Mouse (Mus musculus) embryonic facial prominence, embryonic 13.5 days (tissue): ENCODE data around the gene Serpinb9. TPM values are rescaled to one million over a fixed set of nuclear protein-coding genes. Genes with fewer than 3 reads are reported as not detected.
"Not testable (repeated sequence)": the region's sequence is repeated elsewhere in the genome, so short reads cannot be mapped to it uniquely, and the experiment has no call there.

Source experiments
- ATAC-seq: fragments of 200-750 bp; cut with Nextera tagmentation; 2 replicates; pipeline ENCODE4 v1.8.0; 2017; ENCODE audit warnings: low read depth; ENCODE audit not compliant: insufficient number of reproducible peaks, insufficient read depth, low FRiP score, low TSS enrichment
- H3K27ac ChIP-seq: fragments of 300-500 bp; sonication (generic); 2 replicates; pipeline ENCODE4 v1.5.1; 2015; ENCODE audit warnings: moderate library complexity, mild to moderate bottlenecking, inconsistent platforms
- H3K27me3 ChIP-seq: fragments of 300-500 bp; sonication (generic); 2 replicates; pipeline ENCODE4 v1.6.1; 2015; ENCODE audit warnings: mild to moderate bottlenecking, inconsistent platforms
- H3K36me3 ChIP-seq: fragments of 300-500 bp; sonication (generic); 2 replicates; pipeline ENCODE4 v1.6.1; 2015; ENCODE audit warnings: mild to moderate bottlenecking, inconsistent platforms
- H3K4me1 ChIP-seq: fragments of 300-500 bp; sonication (generic); 2 replicates; pipeline ENCODE4 v1.6.1; 2015; ENCODE audit warnings: inconsistent platforms
- H3K4me2 ChIP-seq: fragments of 300-500 bp; sonication (generic); 2 replicates; pipeline ENCODE4 v1.6.1; 2015; ENCODE audit warnings: moderate library complexity, mild to moderate bottlenecking, inconsistent platforms
- H3K4me3 ChIP-seq: fragments of 300-500 bp; sonication (generic); 2 replicates; pipeline ENCODE4 v1.5.1; 2015; ENCODE audit warnings: mild to moderate bottlenecking, inconsistent platforms
- H3K9ac ChIP-seq: fragments of 300-500 bp; sonication (generic); 2 replicates; pipeline ENCODE4 v1.6.1; 2015; ENCODE audit warnings: mild to moderate bottlenecking, inconsistent platforms
- H3K9me3 ChIP-seq: fragments of 300-500 bp; sonication (generic); 2 replicates; pipeline ENCODE4 v1.6.1; 2016; ENCODE audit warnings: inconsistent platforms
- WGBS: fragments of 180-500 bp; shearing (Covaris S2); methylation state at CpG from one replicate; pipeline ENCODE4 v1.1.7; 2015; ENCODE audit warnings: mixed read lengths; 5-methylcytosine and 5-hydroxymethylcytosine counted together
- polyA plus RNA-seq: library from polyadenylated mRNA; unstranded; fragments of >200 nt; fragmentation: Nextera tagmentation; extraction: Ambion mirVana; gene quantifications from 2 replicates; pipeline ENCODE4 v1.2.1, GENCODE M21; 2015

Gene Serpinb9
- 3.0 TPM in 2 replicates for polyA plus RNA-seq

DNA sequence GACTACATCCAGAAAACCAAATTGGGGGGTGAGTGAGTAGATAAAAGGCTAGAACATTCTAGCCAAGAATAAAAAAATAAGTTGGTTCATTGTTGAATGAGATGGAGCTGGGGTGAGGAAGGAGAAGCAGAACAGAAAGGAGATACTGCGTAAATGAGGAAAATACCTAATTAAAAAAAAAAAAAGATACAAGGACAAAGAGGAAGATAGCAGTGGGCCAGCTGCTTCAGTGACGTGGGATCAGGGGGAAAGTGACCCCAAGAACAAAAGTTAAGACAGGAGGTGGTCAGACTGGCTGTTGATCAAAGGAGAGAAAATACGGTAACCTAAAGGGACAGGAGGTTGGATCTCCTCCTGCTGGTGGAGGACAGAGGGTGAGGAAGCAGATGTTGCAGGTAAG is at the start of gene Serpinb9:
TSS of gene Serpinb9 (plus strand) at position 301 of the 400 bp plus-strand sequence.
- H3K27me3 ChIP-seq = no peaks in the 10 kb centered on the region
- H3K4me2 ChIP-seq = peak within 1 kb of the TSS; percentile 60
- H3K36me3 ChIP-seq = no peaks in the 10 kb centered on the region
- ATAC-seq = no peak
- H3K4me3 ChIP-seq = peak within 1 kb of the TSS; percentile 40
- 80% methylated on average over 3 of the region's 3 CpGs for WGBS
- peaks cover 10% of the 10 kb centered on the region for H3K4me1 ChIP-seq
- no peaks in the 10 kb centered on the region for H3K9me3 ChIP-seq
- H3K27ac ChIP-seq = peak within 1 kb of the TSS; percentile 40
- no peak within 1 kb of the TSS for H3K9ac ChIP-seq

DNA sequence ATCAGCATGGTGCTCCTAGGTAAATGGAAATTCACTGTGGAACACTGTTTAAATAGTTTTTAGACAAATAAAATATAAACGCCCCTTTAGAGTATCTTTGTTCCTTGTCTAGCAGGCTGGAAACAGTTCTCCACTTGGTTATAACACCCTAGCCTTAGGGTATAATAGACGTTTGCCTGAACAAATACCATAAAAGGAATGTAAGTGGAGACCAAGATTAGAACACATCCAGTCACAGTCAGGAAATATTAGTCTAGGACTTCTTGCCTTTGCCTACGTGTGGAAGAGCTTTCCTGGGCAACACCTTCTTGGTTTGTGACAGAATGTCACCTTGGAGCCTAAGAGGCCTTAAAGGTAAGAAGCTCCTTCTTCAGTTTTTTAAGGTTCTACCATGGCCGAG is 46.5 kb upstream of the Serpinb9 start:
- Histone ChIP-seq H3K9ac (no peak overlapping the region), H3K4me3 (no peak overlapping the region), H3K4me1 (no peaks in the 10 kb centered on the region), H3K27me3 (no peaks in the 10 kb centered on the region), H3K27ac (no peak overlapping the region), H3K9me3 (no peaks in the 10 kb centered on the region), H3K4me2 (no peak overlapping the region), H3K36me3 (no peaks in the 10 kb centered on the region)
- WGBS = 51% methylated on average over 4 of the region's 4 CpGs
- ATAC-seq = no peak

DNA sequence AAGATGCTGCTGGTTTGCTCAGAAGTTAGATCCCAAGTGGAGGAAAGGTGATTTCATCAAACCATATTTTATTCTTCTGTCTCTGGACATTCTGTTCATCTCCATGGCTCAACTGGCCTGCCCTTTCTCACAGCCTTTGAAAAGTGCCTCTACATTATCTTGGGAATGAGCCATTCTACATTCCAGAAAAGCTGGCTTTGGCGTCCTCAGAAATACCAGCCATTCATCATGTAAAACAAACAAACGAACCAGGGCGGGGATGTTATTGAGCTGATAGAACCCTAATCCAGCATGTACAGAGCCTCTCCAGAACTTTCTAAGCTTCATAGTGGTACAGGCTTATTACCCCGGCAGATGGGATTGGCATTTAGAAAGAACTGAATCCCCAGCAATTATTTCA is 45.1 kb upstream of the Serpinb9 start:
- H3K9ac ChIP-seq = no peak overlapping the region
- H3K36me3 ChIP-seq = no peaks in the 10 kb centered on the region
- no peak overlapping the region for H3K27ac ChIP-seq
- no peak overlapping the region for H3K4me2 ChIP-seq
- H3K9me3 ChIP-seq = no peaks in the 10 kb centered on the region
- no peaks in the 10 kb centered on the region for H3K27me3 ChIP-seq
- H3K4me3 ChIP-seq = no peak overlapping the region
- no peak for ATAC-seq
- H3K4me1 ChIP-seq = no peaks in the 10 kb centered on the region
- WGBS = 82% methylated on average over 4 of the region's 4 CpGs

DNA sequence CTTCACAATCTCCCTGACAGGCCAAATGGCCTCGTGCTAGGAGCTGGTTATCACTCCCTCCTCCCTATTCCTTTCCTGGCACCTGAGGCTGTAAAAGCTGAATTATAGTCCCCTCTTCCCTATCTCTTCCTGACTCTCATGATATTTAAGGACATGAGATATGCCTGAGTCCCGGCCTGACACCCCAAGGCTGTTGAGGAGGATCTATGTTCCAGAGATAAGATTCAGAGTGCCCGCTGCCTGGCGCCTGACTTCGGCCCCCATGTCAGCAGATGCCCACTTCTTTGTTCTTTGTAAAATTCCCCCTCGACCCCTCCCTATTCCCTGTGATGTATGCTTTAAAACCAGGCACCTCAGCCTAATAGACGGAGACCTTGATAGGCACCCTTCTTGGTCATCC is 44.5 kb upstream of the Serpinb9 start:
- H3K4me2 ChIP-seq, H3K27me3 ChIP-seq, H3K9me3 ChIP-seq, H3K4me1 ChIP-seq, H3K9ac ChIP-seq, H3K4me3 ChIP-seq, ATAC-seq, H3K36me3 ChIP-seq, H3K27ac ChIP-seq: not testable (repeated sequence)
- 91% methylated on average over 7 of the region's 7 CpGs for WGBS

DNA sequence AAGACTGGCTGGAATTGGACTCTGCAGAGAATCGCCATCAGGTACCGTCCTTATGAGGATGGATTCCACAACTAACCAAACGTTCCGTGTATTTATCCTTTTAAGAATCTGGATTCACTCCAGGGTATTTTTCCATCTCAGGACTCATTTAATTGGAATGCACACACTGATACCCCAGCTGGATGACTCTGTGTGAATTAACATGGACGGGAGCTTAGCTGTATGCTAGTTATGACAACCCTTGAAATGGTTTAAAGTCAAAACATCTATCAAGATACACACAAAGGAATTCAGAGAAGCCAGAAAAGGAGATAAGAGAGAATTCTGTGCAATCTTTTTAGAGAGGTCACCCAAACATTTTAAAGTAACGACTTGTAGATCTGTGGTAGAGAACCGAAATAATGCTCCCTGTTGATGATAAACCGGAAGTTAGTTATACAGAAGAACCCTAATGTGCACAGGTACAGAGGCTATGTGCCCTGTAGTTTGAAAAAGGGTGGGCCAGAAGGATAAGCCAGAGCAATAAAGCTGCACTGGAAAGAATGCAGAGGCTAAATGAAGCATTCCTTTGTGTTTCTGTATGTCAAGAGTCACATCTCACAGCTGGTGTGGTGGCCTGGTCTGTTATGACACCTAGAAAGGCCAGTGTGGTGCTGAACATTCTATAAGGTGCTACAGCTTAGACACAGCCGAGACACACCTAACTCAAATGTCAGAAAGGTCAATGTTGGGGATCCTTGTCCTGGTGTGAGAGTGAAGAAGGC is 38.9 kb upstream of the Serpinb9 start:
- Histone ChIP-seq H3K9me3 (no peaks in the 10 kb centered on the region), H3K4me3 (no peak overlapping the region), H3K27me3 (no peaks in the 10 kb centered on the region), H3K9ac (no peak overlapping the region), H3K36me3 (no peaks in the 10 kb centered on the region), H3K27ac (no peak overlapping the region), H3K4me2 (no peak overlapping the region), H3K4me1 (peaks cover 6% of the 10 kb centered on the region; the same call in 1 of the 2 replicates)
- WGBS = 71% methylated on average over 9 of the region's 9 CpGs
- no peak for ATAC-seq

DNA sequence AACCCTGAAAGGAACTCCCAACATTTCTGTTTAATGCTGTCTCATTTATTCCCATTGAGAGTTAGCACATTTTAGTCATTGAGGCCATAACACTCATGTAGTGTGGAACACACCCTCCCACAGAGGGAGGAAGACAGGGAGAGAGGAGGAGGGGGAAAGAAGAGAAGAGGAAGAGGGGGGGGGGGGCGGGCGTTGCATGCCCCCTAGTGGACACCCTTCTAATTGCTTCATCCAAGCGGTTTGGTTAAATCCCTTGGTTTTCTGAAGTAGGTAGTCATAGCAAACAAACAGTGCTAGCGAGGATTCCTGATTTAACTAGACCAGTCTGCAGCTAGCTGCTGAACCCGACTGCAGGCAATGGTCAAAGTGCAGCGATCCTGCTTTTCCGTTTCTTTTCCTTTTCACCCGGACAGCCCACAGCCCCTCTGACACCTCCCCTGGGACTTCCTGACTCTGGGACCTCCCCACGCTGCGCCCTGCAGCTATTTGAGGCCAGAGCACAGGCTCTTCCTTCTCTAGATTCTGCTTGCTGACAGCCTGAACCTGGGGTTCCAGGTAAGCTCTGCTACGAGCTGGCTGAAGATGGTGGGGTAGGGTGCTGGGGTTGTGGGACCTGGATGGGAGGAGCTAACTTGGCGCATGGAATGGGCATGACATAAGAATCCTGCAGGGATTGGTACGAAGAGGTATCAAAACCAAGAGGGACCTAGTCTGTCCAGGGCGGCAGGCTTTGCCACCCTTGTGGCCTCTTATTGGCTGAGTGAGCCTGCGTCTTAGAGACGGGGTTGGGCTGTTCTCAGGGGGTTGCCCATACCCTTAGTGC is 37.9 kb upstream of the Serpinb9 start, which contains the start of gene Serpinb6b:
TSS of gene Serpinb6b (plus strand) at position 221 of the 823 bp plus-strand sequence.
- peaks cover 6% of the 10 kb centered on the region; the same call in 1 of the 2 replicates for H3K4me1 ChIP-seq
- H3K9me3 ChIP-seq = no peaks in the 10 kb centered on the region
- peak; percentile 35; the same call in 1 of the 2 replicates for ATAC-seq
- H3K9ac ChIP-seq = peak within 1 kb of the TSS; percentile 54
- WGBS = 37% methylated on average over 15 of the region's 16 CpGs
- peak within 1 kb of the TSS; percentile 32 for H3K4me3 ChIP-seq
- no peaks in the 10 kb centered on the region for H3K27me3 ChIP-seq
- no peak within 1 kb of the TSS for H3K27ac ChIP-seq
- no peaks in the 10 kb centered on the region for H3K36me3 ChIP-seq
- H3K4me2 ChIP-seq = peak within 1 kb of the TSS; percentile 61

DNA sequence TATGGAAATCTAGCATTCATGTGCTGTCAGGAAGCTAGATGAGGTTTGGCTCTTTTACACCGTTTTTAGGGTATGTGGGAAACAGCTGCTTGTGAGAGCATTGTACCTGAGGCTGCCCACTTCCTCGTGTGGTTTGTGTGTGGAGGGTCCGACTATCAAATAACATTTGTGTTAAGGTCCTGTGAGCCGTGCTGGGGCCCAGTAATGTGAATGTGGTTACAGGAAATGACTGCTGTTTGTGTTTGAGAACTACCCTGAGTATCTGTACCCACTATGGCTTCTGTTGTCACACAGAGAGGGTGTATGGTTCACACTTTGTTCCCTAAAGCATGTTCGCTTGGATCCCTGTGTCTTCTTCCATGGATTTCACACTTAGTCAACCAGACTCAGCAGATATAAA is 36.9 kb upstream of the Serpinb9 start:
- no peak for ATAC-seq
- no peak overlapping the region for H3K27ac ChIP-seq
- WGBS = 48% methylated on average over 5 of the region's 5 CpGs
- no peaks in the 10 kb centered on the region for H3K9me3 ChIP-seq
- no peaks in the 10 kb centered on the region for H3K27me3 ChIP-seq
- no peak overlapping the region for H3K4me3 ChIP-seq
- H3K4me1 ChIP-seq = peaks cover 6% of the 10 kb centered on the region; the same call in 1 of the 2 replicates
- H3K36me3 ChIP-seq = no peaks in the 10 kb centered on the region
- H3K4me2 ChIP-seq = no peak overlapping the region
- H3K9ac ChIP-seq = peak overlapping the region; percentile 27; the same call in 1 of the 2 replicates

DNA sequence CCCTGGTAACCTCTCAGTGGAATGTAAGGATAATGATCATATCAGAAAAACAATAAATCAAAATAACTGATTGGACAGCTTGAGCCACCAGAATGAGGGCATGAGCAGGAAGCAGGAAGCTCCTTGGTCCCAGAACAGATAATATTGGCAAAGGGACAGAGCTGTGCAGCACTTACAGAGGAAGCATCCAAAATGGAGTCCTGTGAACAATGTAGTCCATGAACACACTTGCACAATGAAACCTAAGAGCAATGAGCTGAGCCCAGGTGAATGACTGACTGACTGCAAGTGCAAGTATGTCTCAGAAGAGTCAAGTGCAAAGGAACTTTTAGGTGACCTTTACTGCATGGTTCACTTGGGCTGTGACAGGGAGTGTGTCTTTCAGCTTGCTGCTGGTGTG is 35.8 kb upstream of the Serpinb9 start:
- Histone ChIP-seq H3K9me3 (no peaks in the 10 kb centered on the region), H3K4me1 (peaks cover 6% of the 10 kb centered on the region; the same call in 1 of the 2 replicates), H3K27me3 (no peaks in the 10 kb centered on the region), H3K27ac (no peak overlapping the region), H3K36me3 (no peaks in the 10 kb centered on the region), H3K4me2 (no peak overlapping the region), H3K9ac (no peak overlapping the region), H3K4me3 (no peak overlapping the region)
- ATAC-seq = no peak

DNA sequence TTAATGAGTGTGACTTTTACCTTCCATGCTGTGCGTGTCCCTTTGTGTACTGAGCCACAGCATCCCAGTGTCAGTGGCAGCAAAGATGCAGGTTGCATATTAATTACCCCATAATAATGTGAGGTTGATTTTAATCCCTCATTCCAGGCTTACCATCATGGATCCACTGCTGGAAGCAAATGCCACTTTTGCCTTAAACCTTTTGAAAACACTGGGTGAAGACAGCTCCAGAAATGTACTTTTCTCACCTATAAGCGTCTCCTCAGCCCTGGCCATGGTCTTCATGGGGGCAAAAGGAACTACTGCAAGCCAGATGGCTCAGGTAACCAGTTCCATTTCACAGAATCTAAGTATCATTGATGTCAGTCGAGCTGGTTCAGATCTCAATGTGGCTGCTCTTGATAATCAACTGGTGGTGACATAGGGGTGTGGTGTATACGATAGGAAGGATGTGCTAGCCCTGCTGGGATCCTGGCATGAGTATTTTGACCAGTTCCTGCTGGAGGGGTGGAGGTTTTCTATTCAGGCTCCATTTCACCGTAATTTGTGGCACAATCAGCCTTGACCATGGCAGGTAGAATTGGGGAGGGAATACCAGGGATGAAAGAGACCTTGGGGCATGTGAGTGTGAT is 34.6 kb upstream of the Serpinb9 start:
- Histone ChIP-seq H3K27me3 (no peaks in the 10 kb centered on the region), H3K4me3 (no peak overlapping the region), H3K9me3 (no peaks in the 10 kb centered on the region), H3K36me3 (no peaks in the 10 kb centered on the region), H3K27ac (no peak overlapping the region), H3K4me1 (peaks cover 6% of the 10 kb centered on the region; the same call in 1 of the 2 replicates), H3K9ac (no peak overlapping the region), H3K4me2 (no peak overlapping the region)
- no peak for ATAC-seq
- 69% methylated on average over 5 of the region's 5 CpGs for WGBS

DNA sequence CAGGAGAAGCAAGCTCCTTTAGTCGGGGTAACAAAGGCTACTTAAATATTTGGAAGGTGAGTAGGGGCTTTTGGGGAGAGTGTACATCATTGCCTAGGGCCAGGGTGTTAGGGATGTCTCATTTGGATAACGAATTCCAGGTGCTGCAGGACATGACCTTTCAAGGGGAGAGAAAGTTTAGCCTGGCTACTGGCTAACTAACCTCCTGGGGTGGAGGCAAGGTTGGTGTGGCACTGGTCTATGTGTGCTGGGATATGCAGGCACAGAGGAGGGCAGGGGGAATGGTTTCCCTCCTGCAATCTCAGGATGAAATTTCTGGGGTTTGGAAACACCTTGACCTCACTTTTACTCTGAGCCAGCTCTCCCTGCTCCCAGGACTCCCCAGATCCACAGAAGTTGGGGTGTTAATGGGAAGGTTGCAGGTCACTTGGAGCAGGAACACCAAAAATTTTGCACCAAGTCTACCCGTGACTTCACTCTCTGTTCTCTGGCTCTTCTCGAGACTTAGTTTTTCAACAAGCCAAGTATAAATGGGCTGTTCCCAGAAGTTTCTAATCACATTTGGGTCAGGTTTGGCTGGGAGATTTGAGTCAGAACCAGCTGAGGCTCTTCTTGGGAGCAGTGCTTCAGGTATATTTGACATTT is 33.9 kb upstream of the Serpinb9 start:
- Histone ChIP-seq H3K27ac (no peak overlapping the region), H3K36me3 (no peaks in the 10 kb centered on the region), H3K9me3 (no peaks in the 10 kb centered on the region), H3K4me2 (no peak overlapping the region), H3K4me3 (no peak overlapping the region), H3K27me3 (no peaks in the 10 kb centered on the region), H3K9ac (no peak overlapping the region), H3K4me1 (peaks cover 6% of the 10 kb centered on the region; the same call in 1 of the 2 replicates)
- 55% methylated on average over 4 of the region's 4 CpGs for WGBS
- ATAC-seq = no peak

DNA sequence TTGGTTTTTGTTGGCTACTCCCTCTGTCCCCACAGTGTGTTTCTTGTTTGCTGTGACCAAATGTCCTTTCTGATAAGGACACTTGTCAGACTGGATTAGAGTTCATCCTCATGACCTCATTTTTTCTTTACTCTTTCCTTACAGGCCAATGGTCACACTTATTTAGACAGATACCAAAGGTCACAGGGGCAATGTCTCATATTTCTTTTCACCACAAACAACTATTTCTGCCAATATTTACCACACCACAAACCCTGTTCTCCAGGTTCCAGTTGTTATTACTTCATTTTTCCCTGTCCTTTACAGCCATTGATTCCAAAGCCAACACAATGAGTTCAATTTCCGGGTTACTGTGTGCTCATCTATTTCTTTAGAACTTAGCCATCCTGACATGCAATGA is 33.4 kb upstream of the Serpinb9 start:
- ATAC-seq = no peak
- no peaks in the 10 kb centered on the region for H3K36me3 ChIP-seq
- no peak overlapping the region for H3K4me3 ChIP-seq
- H3K9me3 ChIP-seq = no peaks in the 10 kb centered on the region
- H3K27ac ChIP-seq = no peak overlapping the region
- no peak overlapping the region for H3K9ac ChIP-seq
- no peaks in the 10 kb centered on the region for H3K27me3 ChIP-seq
- WGBS = 86% methylated on average over 1 of the region's 1 CpGs
- H3K4me2 ChIP-seq = no peak overlapping the region
- peaks cover 6% of the 10 kb centered on the region; the same call in 1 of the 2 replicates for H3K4me1 ChIP-seq
